Mouse (Mus musculus): Measurements from ENCODE around the gene Mrnip. TPM values are rescaled to one million over a fixed set of nuclear protein-coding genes. Genes with fewer than 3 reads are reported as not detected.

Gene Mrnip
- total and polyA plus RNA-seq, 2 experiments from 2014 or later: 34.0 to 40.8 TPM

DNA sequence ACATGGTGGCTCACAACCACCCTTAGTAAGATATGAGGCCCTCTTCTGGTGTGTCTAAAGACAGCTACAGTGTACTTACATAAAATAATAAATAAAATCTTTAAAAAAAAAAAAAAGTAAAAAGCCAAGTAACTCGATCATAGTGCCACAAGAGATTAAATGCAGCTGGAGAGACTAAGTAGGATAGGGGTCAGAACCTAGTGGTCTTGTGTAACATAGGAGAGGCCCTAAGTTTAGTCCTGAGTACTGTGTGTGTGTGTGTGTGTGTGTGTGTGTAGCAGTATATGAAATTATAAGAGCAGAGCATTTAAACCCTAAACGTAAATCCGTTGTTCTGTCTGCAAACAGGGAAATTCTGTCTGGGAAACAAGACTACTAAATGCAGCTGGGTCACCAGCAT is 18.0 kb downstream of the Mrnip start:
- DNase-seq (ENCODE audit: low spot score) (no peak), ATAC-seq (no peak)
- 93% methylated on average over 3 of the region's 3 CpGs for WGBS
- Histone ChIP-seq H3K9me3 (ENCODE audit: low read length) (no peaks in the 10 kb centered on the region), H3K9ac (replicated peaks; ENCODE audit: low read length) (no peak overlapping the region), H3K36me3 (ENCODE audit: insufficient read depth, low read length) (peaks cover 11% of the 10 kb centered on the region; the same call in 1 of the 2 replicates), H3K27me3 (ENCODE audit: insufficient read depth, low read length) (no peaks in the 10 kb centered on the region), H3K4me1 (ENCODE audit: insufficient read depth, low read length) (no peaks in the 10 kb centered on the region), H3K4me2 (ENCODE audit: low read depth, low read length) (no peak overlapping the region), H3K4me3 (ENCODE audit: low read length) (no peak overlapping the region), H3K27ac (no peak overlapping the region)
- TF ChIP-seq CTCF (IDR thresholded peaks at IDR 0.05; ENCODE audit: low read depth): no peak

DNA sequence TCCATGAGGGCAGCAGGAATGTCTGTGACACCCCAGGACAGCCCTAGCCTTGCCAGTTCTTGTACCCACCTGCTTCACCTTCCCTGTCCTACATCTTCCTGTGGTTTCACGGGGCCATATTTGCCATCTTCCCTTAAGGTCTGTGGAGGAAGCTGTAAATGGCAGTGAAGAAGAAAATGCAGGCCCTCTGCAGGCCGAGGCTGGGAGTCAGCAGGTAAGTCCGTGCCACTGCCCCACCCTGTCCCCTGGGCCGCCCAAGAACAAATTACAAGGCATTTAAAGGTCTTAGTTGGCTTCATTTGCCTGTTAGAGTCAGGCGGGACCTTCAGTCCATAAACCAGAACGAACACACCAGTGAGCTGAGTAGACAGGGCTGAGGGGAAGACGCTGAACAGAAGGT is 19.8 kb downstream of the Mrnip start:
- no peak overlapping the region for H3K4me3 ChIP-seq (ENCODE audit: low read length)
- ATAC-seq (no peak), DNase-seq (ENCODE audit: low spot score) (no peak)
- no peak overlapping the region for H3K4me2 ChIP-seq (ENCODE audit: low read depth, low read length)
- no peaks in the 10 kb centered on the region for H3K9me3 ChIP-seq (ENCODE audit: low read length)
- H3K9ac ChIP-seq (replicated peaks; ENCODE audit: low read length): no peak overlapping the region
- H3K27me3 ChIP-seq (ENCODE audit: insufficient read depth, low read length): no peaks in the 10 kb centered on the region
- H3K36me3 ChIP-seq (ENCODE audit: insufficient read depth, low read length): peaks cover 15% of the 10 kb centered on the region
- H3K27ac ChIP-seq: no peak overlapping the region
- WGBS: 81% methylated on average over 7 of the region's 7 CpGs
- no peak for TF ChIP-seq CTCF (IDR thresholded peaks at IDR 0.05; ENCODE audit: low read depth)
- H3K4me1 ChIP-seq (ENCODE audit: insufficient read depth, low read length): no peaks in the 10 kb centered on the region

DNA sequence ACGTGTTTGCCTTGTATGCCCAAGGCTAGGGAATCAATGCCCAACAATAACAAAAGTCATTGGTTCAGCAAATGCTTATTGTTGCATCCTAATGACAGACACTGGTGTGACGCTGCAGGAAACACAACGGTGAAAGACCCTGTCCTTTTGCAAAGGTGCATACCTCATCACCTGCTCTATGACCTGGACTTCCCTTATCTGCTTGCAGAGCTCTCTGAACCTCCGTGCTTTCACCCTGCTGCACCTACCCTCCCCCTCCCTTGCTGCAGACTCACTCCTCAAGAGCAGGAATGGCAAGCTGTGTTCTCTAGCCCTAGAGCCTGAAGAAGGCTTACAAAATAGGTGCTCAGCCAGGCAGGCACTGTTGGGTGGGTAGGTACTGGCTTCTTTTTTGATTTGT is 20.5 kb downstream of the Mrnip start:
- DNase-seq (ENCODE audit: low spot score) (no peak), ATAC-seq (no peak)
- H3K9me3 ChIP-seq (ENCODE audit: low read length): no peaks in the 10 kb centered on the region
- no peak for TF ChIP-seq CTCF (IDR thresholded peaks at IDR 0.05; ENCODE audit: low read depth)
- H3K4me3 ChIP-seq (ENCODE audit: low read length): no peak overlapping the region
- no peaks in the 10 kb centered on the region for H3K4me1 ChIP-seq (ENCODE audit: insufficient read depth, low read length)
- 86% methylated on average over 4 of the region's 4 CpGs for WGBS
- no peaks in the 10 kb centered on the region for H3K27me3 ChIP-seq (ENCODE audit: insufficient read depth, low read length)
- no peak overlapping the region for H3K9ac ChIP-seq (replicated peaks; ENCODE audit: low read length)
- no peak overlapping the region for H3K27ac ChIP-seq
- H3K36me3 ChIP-seq (ENCODE audit: insufficient read depth, low read length): peaks cover 22% of the 10 kb centered on the region
- H3K4me2 ChIP-seq (ENCODE audit: low read depth, low read length): no peak overlapping the region

GRCm38 (mm10) chr11:50197500-50197899 is 23.3 kb downstream of the Mrnip start:
- H3K4me1 ChIP-seq (ENCODE audit: insufficient read depth, low read length): no peaks in the 10 kb centered on the region
- no peak for ATAC-seq
- no peak overlapping the region for H3K4me3 ChIP-seq (ENCODE audit: low read length)
- no peak for TF ChIP-seq CTCF (IDR thresholded peaks at IDR 0.05; ENCODE audit: low read depth)
- H3K27me3 ChIP-seq (ENCODE audit: insufficient read depth, low read length): no peaks in the 10 kb centered on the region
- peaks cover 48% of the 10 kb centered on the region for H3K36me3 ChIP-seq (ENCODE audit: insufficient read depth, low read length)
- no peak for DNase-seq (ENCODE audit: low spot score)
- H3K9ac ChIP-seq (replicated peaks; ENCODE audit: low read length): no peak overlapping the region
- 90% methylated on average over 4 of the region's 4 CpGs for WGBS
- no peak overlapping the region for H3K4me2 ChIP-seq (ENCODE audit: low read depth, low read length)
- H3K27ac ChIP-seq: no peak overlapping the region
- H3K9me3 ChIP-seq (ENCODE audit: low read length): no peaks in the 10 kb centered on the region

- Histone ChIP-seq H3K4me3 (ENCODE audit: low read length) (no peak overlapping the region), H3K4me2 (ENCODE audit: low read depth, low read length) (no peak overlapping the region), H3K36me3 (ENCODE audit: insufficient read depth, low read length) (peaks cover 53% of the 10 kb centered on the region), H3K27me3 (ENCODE audit: insufficient read depth, low read length) (no peaks in the 10 kb centered on the region), H3K4me1 (ENCODE audit: insufficient read depth, low read length) (no peaks in the 10 kb centered on the region), H3K9me3 (ENCODE audit: low read length) (no peaks in the 10 kb centered on the region), H3K9ac (replicated peaks; ENCODE audit: low read length) (no peak overlapping the region), H3K27ac (no peak overlapping the region)
- ATAC-seq (no peak), DNase-seq (ENCODE audit: low spot score) (no peak)
- 88% methylated on average over 4 of the region's 5 CpGs for WGBS
- no peak for TF ChIP-seq CTCF (IDR thresholded peaks at IDR 0.05; ENCODE audit: low read depth)
These were observed 24.1 kb downstream of the Mrnip start for GRCm38 (mm10) chr11:50198219-50198846.

GRCm38 (mm10) chr11:50198916-50199315 is 24.7 kb downstream of the Mrnip start:
- peaks cover 54% of the 10 kb centered on the region for H3K36me3 ChIP-seq (ENCODE audit: insufficient read depth, low read length)
- TF ChIP-seq CTCF (IDR thresholded peaks at IDR 0.05; ENCODE audit: low read depth): no peak
- no peaks in the 10 kb centered on the region for H3K27me3 ChIP-seq (ENCODE audit: insufficient read depth, low read length)
- H3K4me2 ChIP-seq (ENCODE audit: low read depth, low read length): no peak overlapping the region
- no peaks in the 10 kb centered on the region for H3K4me1 ChIP-seq (ENCODE audit: insufficient read depth, low read length)
- no peak overlapping the region for H3K4me3 ChIP-seq (ENCODE audit: low read length)
- H3K9ac ChIP-seq (replicated peaks; ENCODE audit: low read length): no peak overlapping the region
- DNase-seq (ENCODE audit: low spot score) (no peak), ATAC-seq (no peak)
- H3K27ac ChIP-seq: no peak overlapping the region
- H3K9me3 ChIP-seq (ENCODE audit: low read length): no peaks in the 10 kb centered on the region
- 93% methylated on average over 2 of the region's 2 CpGs for WGBS

DNA sequence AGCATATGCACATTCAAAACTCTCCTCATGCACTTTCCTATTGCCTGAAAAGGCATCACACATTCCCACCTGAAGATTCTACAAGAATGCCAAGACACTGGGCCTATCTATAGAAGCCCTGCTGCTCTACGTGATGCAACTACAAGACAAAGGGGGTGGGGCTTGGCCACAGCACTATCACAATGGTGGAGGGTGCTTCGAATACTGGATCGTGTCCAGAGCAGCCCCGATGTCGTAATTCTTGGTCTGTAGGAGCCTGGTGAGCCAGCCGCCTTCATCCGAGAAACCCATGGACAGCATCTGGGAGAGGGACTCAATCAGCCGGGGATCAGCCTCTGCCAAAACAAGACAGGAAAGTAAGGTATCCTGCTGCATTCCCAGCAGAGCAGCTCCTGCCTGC is 26.4 kb downstream of the Mrnip start:
- Histone ChIP-seq H3K27ac (no peak overlapping the region), H3K27me3 (ENCODE audit: insufficient read depth, low read length) (no peaks in the 10 kb centered on the region), H3K9me3 (ENCODE audit: low read length) (no peaks in the 10 kb centered on the region), H3K4me2 (ENCODE audit: low read depth, low read length) (no peak overlapping the region), H3K4me3 (ENCODE audit: low read length) (no peak overlapping the region), H3K4me1 (ENCODE audit: insufficient read depth, low read length) (no peaks in the 10 kb centered on the region), H3K36me3 (ENCODE audit: insufficient read depth, low read length) (peaks cover 64% of the 10 kb centered on the region), H3K9ac (replicated peaks; ENCODE audit: low read length) (no peak overlapping the region)
- no peak for ATAC-seq
- 74% methylated on average over 8 of the region's 8 CpGs for WGBS
- TF ChIP-seq CTCF (IDR thresholded peaks at IDR 0.05; ENCODE audit: low read depth): no peak
- no peak for DNase-seq (ENCODE audit: low spot score)
